Mouse (Mus musculus) bone marrow macrophage, adult 2 months (primary cell): ENCODE results near the gene Nf2.

Source experiments
- CTCF ChIP-seq: IDR thresholded peaks from 2 replicates; pipeline ENCODE4 v1.5.1; 2012; ENCODE audit warnings: low read depth, mild to moderate bottlenecking, low read length, moderate library complexity
- POLR2A ChIP-seq: IDR thresholded peaks from 2 replicates; pipeline ENCODE4 v1.6.1; 2012; ENCODE audit warnings: mild to moderate bottlenecking, low read depth, low read length, borderline replicate concordance

- TF ChIP-seq CTCF: no peak
- no peak for TF ChIP-seq POLR2A
These were observed 102.1 kb downstream of the Nf2 start for GRCm38 (mm10) chr11:4747285-4747684.
